Mouse (Mus musculus) MEL (cell line): ENCODE results near the gene Dap. TPM values are rescaled to one million over a fixed set of nuclear protein-coding genes. Genes with fewer than 3 reads are reported as not detected.

Experiments used
- DNase-seq: peaks from one replicate; pipeline ENCODE4 v3.0.0; 2011; ENCODE audit warnings: low read depth, low spot score
- H3K27ac ChIP-seq: 2 replicates; pipeline ENCODE4 v1.5.1; 2012; ENCODE audit warnings: low read depth, mild to moderate bottlenecking, control low read depth, low read length, moderate library complexity; ENCODE audit not compliant: control insufficient read depth
- H3K27me3 ChIP-seq, 2 experiments: fragments of 150-350 bp in 1 of 2; sonication (generic) in 1 of 2; 2 replicates each; pipeline ENCODE4 v1.6.1; 2012; ENCODE audit warnings: low read length in 2 of 2, mild to moderate bottlenecking in 2 of 2, improper control_type of control experiment in 1 of 2, moderate library complexity in 1 of 2; ENCODE audit not compliant: insufficient read depth in 2 of 2, control insufficient read depth in 1 of 2
- H3K36me3 ChIP-seq, 2 experiments: 2 replicates each; pipeline ENCODE4 v1.6.1; 2012 to 2014; ENCODE audit warnings: low read length in 2 of 2, improper control_type of control experiment in 1 of 2, inconsistent platforms in 1 of 2, mild to moderate bottlenecking in 1 of 2; ENCODE audit not compliant: insufficient read depth in 2 of 2, control insufficient read depth in 1 of 2
- H3K4me1 ChIP-seq, 2 experiments: fragments of 150-350 bp in 1 of 2; sonication (generic) in 1 of 2; 2 replicates each; pipeline ENCODE4 v1.6.1; 2012; ENCODE audit warnings: low read length in 2 of 2, improper control_type of control experiment in 1 of 2, mild to moderate bottlenecking in 1 of 2; ENCODE audit not compliant: insufficient read depth in 2 of 2, control insufficient read depth in 1 of 2
- H3K4me3 ChIP-seq, 2 experiments: fragments of 150-350 bp in 1 of 2; sonication (generic) in 1 of 2; 2 replicates each; pipeline ENCODE4 v1.5.1; 2012; ENCODE audit warnings: low read depth in 2 of 2, low read length in 2 of 2, mild to moderate bottlenecking in 2 of 2, moderate library complexity in 2 of 2, control low read depth in 1 of 2, improper control_type of control experiment in 1 of 2; ENCODE audit not compliant: control insufficient read depth in 1 of 2, insufficient read depth in 1 of 2
- H3K79me2 ChIP-seq: 2 replicates; pipeline ENCODE4 v1.6.1; 2012; ENCODE audit warnings: mild to moderate bottlenecking, low read length, moderate library complexity; ENCODE audit not compliant: control insufficient read depth, poor library complexity, insufficient read depth
- H3K9ac ChIP-seq: 2 replicates; pipeline ENCODE4 v1.6.1; 2012; ENCODE audit warnings: low read depth, mild to moderate bottlenecking, control low read depth, low read length, moderate library complexity; ENCODE audit not compliant: control insufficient read depth, poor library complexity, severe bottlenecking
- H3K9me3 ChIP-seq: fragments of 150-350 bp; sonication (generic); replicated peaks from 2 replicates; pipeline ENCODE4 v1.6.1; 2012; ENCODE audit warnings: mild to moderate bottlenecking, low read length, improper control_type of control experiment, moderate library complexity; ENCODE audit not compliant: insufficient read depth
- CHD1 ChIP-seq: IDR thresholded peaks from 2 replicates; pipeline ENCODE4 v1.6.1; 2012; ENCODE audit warnings: low read depth, mild to moderate bottlenecking, inconsistent platforms, low read length, improper control_type of control experiment
- E2F4 ChIP-seq: IDR thresholded peaks from 2 replicates; pipeline ENCODE4 v1.6.1; 2011; ENCODE audit warnings: low read depth, low read length, improper control_type of control experiment, borderline replicate concordance
- ETS1 ChIP-seq: IDR thresholded peaks from 2 replicates; pipeline ENCODE4 v1.6.1; 2012; ENCODE audit warnings: low read depth, mild to moderate bottlenecking, inconsistent platforms, low read length, improper control_type of control experiment, moderate library complexity
- GABPA ChIP-seq: IDR thresholded peaks from 2 replicates; pipeline ENCODE4 v1.6.1; 2012; ENCODE audit warnings: low read depth, mild to moderate bottlenecking, inconsistent platforms, low read length, improper control_type of control experiment, moderate library complexity
- GATA1 ChIP-seq: IDR thresholded peaks from 2 replicates; pipeline ENCODE4 v1.6.1; 2011; ENCODE audit warnings: low read depth, low read length, improper control_type of control experiment
- HCFC1 ChIP-seq: IDR thresholded peaks from 2 replicates; pipeline ENCODE4 v1.6.1; 2012; ENCODE audit warnings: low read depth, mild to moderate bottlenecking, inconsistent platforms, low read length, improper control_type of control experiment, moderate library complexity
- JUND ChIP-seq: IDR thresholded peaks from 2 replicates; pipeline ENCODE4 v1.6.1; 2011; ENCODE audit warnings: low read depth, mild to moderate bottlenecking, improper control_type of control experiment, low read length
- KAT2A ChIP-seq: conservative IDR thresholded peaks from 2 replicates; pipeline ENCODE4 v1.6.1; 2012; ENCODE audit warnings: low read depth, low read length, improper control_type of control experiment, inconsistent platforms
- MAZ ChIP-seq: IDR thresholded peaks from 2 replicates; pipeline ENCODE4 v1.6.1; 2012; ENCODE audit warnings: low read depth, mild to moderate bottlenecking, inconsistent platforms, low read length, improper control_type of control experiment
- MEF2A ChIP-seq: IDR thresholded peaks from 2 replicates; pipeline ENCODE4 v1.6.1; 2014; ENCODE audit warnings: low read depth, mild to moderate bottlenecking, inconsistent platforms, low read length, improper control_type of control experiment; ENCODE audit not compliant: poor library complexity, insufficient replicate concordance, severe bottlenecking; ENCODE audit errors: extremely low read depth
- MXI1 ChIP-seq: IDR thresholded peaks from 2 replicates; pipeline ENCODE4 v1.6.1; 2011; ENCODE audit warnings: mild to moderate bottlenecking, low read depth, low read length, improper control_type of control experiment
- MYB ChIP-seq: IDR thresholded peaks from 2 replicates; pipeline ENCODE4 v1.6.1; 2011; ENCODE audit warnings: mild to moderate bottlenecking, low read depth, low read length, improper control_type of control experiment
- MYC ChIP-seq: IDR thresholded peaks from 2 replicates; pipeline ENCODE4 v1.6.1; 2011; ENCODE audit warnings: low read depth, mild to moderate bottlenecking, low read length, improper control_type of control experiment, moderate library complexity
- NELFE ChIP-seq: IDR thresholded peaks from 2 replicates; pipeline ENCODE4 v1.6.1; 2011; ENCODE audit warnings: low read depth, low read length, improper control_type of control experiment
- POLR2A ChIP-seq, 2 experiments: IDR thresholded peaks; 2 replicates each; pipeline ENCODE4 v1.6.1; 2011 to 2012; ENCODE audit warnings: low read length in 2 of 2, mild to moderate bottlenecking in 2 of 2, control low read depth in 1 of 2, improper control_type of control experiment in 1 of 2, low read depth in 1 of 2, moderate library complexity in 1 of 2; ENCODE audit not compliant: control insufficient read depth in 1 of 2, insufficient read depth in 1 of 2, poor library complexity in 1 of 2
- POLR2AphosphoS2 ChIP-seq: IDR thresholded peaks from 2 replicates; pipeline ENCODE4 v1.6.1; 2011; ENCODE audit warnings: low read length, improper control_type of control experiment
- POLR2AphosphoS5 ChIP-seq: IDR thresholded peaks from 2 replicates; pipeline ENCODE4 v1.6.1; 2012; ENCODE audit warnings: low read depth, borderline replicate concordance, mild to moderate bottlenecking, inconsistent platforms, low read length, moderate library complexity, mixed read lengths
- RAD21 ChIP-seq: IDR thresholded peaks from 2 replicates; pipeline ENCODE4 v1.6.1; 2011; ENCODE audit warnings: mild to moderate bottlenecking, low read depth, low read length, improper control_type of control experiment
- SMC3 ChIP-seq: IDR thresholded peaks from 2 replicates; pipeline ENCODE4 v1.6.1; 2011; ENCODE audit warnings: low read depth, low read length, improper control_type of control experiment
- TAL1 ChIP-seq: IDR thresholded peaks from 2 replicates; pipeline ENCODE4 v1.6.1; 2012; ENCODE audit warnings: mild to moderate bottlenecking, inconsistent platforms, low read length, moderate library complexity, mixed read lengths
- UBTF ChIP-seq: IDR thresholded peaks from 2 replicates; pipeline ENCODE4 v1.6.1; 2012; ENCODE audit warnings: low read depth, mild to moderate bottlenecking, inconsistent platforms, low read length, improper control_type of control experiment, moderate library complexity, borderline replicate concordance; ENCODE audit not compliant: insufficient read depth
- USF2 ChIP-seq, 2 experiments: IDR thresholded peaks; 2 replicates each; pipeline ENCODE4 v1.6.1; 2011 to 2012; ENCODE audit warnings: improper control_type of control experiment in 2 of 2, low read length in 2 of 2, borderline replicate concordance in 1 of 2, inconsistent platforms in 1 of 2, low read depth in 1 of 2, mild to moderate bottlenecking in 1 of 2; ENCODE audit not compliant: insufficient read depth in 1 of 2
- ZKSCAN1 ChIP-seq: IDR thresholded peaks from 2 replicates; pipeline ENCODE4 v1.6.1; 2012; ENCODE audit warnings: low read depth, mild to moderate bottlenecking, inconsistent platforms, low read length, improper control_type of control experiment, moderate library complexity
- ZMIZ1 ChIP-seq: IDR thresholded peaks from 2 replicates; pipeline ENCODE4 v1.6.1; 2012; ENCODE audit warnings: low read depth, mild to moderate bottlenecking, inconsistent platforms, low read length, improper control_type of control experiment, moderate library complexity
- ZNF384 ChIP-seq: IDR thresholded peaks from 2 replicates; pipeline ENCODE4 v1.6.1; 2012; ENCODE audit warnings: low read depth, mild to moderate bottlenecking, inconsistent platforms, low read length, improper control_type of control experiment
- polyA plus RNA-seq, 2 experiments: library from polyadenylated mRNA; stranded (reverse) in 1 of 2; unstranded in 1 of 2; fragments of >175 nt in 1 of 2; fragments of >200 nt in 1 of 2; gene quantifications; 2 replicates each; pipeline versions ENCODE4 v1.2.1 to v1.2.4; 2012; ENCODE audit warnings: low replicate concordance in 2 of 2, low read depth in 1 of 2; ENCODE audit not compliant: insufficient read length in 2 of 2, insufficient read depth in 1 of 2, missing spikeins in 1 of 2
- total RNA-seq: library from RNA; depleted of rRNA; stranded (reverse); fragments of 300-350 nt; gene quantifications from 2 replicates; pipeline ENCODE4 v1.2.3, GENCODE M21; 2012

Dap gene
- total and polyA plus RNA-seq, 3 experiments = 17.8 to 72.6 TPM; not detected in 1

DNA sequence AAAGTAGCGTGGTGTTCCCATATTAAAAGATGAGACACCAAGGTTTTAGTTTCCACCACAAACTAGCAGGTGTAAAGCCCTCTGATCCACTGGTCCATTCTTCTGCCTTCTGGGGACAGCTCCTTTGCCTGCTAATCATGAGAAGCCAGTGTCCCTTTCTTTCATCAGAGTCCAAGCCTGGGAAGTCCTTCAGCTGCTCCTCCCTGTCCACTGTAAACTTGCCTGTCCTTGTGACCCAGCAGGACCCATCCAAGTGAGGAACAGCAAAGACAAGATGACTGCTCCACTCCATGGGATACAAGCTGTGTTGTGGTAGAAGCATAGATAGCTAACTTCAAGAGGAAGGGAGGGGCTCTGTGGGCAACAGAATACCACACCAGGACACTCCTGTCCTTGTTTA is 8.9 kb downstream of the Dap start:
- no peak overlapping the region for H3K27ac ChIP-seq
- no peak for DNase-seq
- no peak overlapping the region for H3K4me3 ChIP-seq
- no peaks in the 10 kb centered on the region for H3K27me3 ChIP-seq
- no peaks in the 10 kb centered on the region for H3K9me3 ChIP-seq
- H3K79me2 ChIP-seq = no peaks in the 10 kb centered on the region
- H3K36me3 ChIP-seq = no peaks in the 10 kb centered on the region; a peak in 1 of 4 replicates
- no peak for TF ChIP-seq ZNF384
- TF ChIP-seq MXI1 = no peak
- no peak for TF ChIP-seq GABPA
- no peak overlapping the region for H3K9ac ChIP-seq
- no peaks in the 10 kb centered on the region for H3K4me1 ChIP-seq

DNA sequence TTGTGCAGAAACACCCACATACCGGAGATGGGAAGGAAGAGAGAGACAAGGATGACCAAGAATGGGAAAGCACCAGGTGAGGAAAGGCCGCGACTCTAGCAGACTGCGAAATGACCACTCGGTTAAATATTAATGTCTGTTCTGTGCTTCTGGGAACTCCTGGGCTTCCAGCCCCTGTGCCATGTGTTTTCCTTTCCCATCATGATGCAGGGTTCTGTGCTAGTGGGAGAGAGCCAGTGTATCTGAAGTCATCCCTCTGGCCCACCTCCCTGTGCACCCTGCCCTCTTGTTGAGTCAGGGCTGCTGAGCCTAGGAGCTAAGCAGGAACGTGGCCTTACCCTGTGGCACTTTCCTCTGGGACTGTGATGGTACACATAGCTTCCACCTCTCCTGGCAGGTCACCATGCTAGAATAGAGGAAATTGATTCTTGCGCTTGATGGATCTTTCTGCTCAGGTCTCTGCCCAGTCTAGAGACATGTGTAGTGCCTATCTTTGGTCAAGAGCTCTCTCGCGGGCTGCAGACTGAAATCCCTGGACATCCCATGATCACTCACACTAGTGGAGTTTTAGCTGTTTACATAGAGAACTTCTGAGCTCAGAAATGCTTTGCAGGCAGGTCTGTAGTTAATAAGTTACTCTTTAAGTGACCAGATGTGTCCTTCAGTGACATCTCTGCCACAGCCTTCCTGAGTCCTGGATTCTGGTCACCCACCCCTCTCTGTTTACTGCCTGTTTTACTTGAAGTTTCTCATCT is 11.9 kb downstream of the Dap start:
- Histone ChIP-seq H3K4me1 (no peaks in the 10 kb centered on the region), H3K27ac (no peak overlapping the region)
- no peak for DNase-seq

DNA sequence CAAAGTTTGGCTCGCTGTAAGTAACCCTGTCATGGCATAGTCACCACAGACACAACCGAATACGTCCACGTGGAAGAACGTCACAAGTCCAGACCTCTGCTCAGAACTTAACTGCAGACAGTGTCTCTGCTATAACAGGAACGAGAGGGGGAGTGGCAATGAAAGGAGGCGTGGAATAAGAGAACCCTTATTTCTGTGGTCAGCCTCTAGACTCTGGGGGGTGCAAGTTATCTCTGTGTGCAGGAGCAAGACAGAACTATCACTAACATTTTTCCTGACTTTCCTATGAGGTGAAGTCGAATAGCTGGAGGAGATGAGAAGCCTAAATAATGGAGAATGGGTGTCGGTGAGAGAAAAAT is 12.4 kb downstream of the Dap start:
- Histone ChIP-seq H3K36me3 (no peaks in the 10 kb centered on the region; a peak in 1 of 4 replicates), H3K27me3 (no peaks in the 10 kb centered on the region), H3K27ac (no peak overlapping the region), H3K4me1 (no peaks in the 10 kb centered on the region), H3K4me3 (no peak overlapping the region), H3K9me3 (no peaks in the 10 kb centered on the region), H3K9ac (no peak overlapping the region), H3K79me2 (no peaks in the 10 kb centered on the region)
- TF ChIP-seq E2F4 (no peak), USF2 (IDR thresholded peaks at IDR 0.05; ENCODE audit: borderline replicate concordance in 1 of 2, insufficient read depth in 1 of 2, low read depth in 1 of 2, low read length in 2 of 2) (no peak), RAD21 (no peak), MAZ (no peak), POLR2AphosphoS2 (no peak), GATA1 (no peak), UBTF (no peak), NELFE (no peak), KAT2A (no peak), SMC3 (no peak), ZKSCAN1 (no peak), MYB (no peak), MYC (no peak)
- no peak for DNase-seq

More for the DNA sequence above, 11.9 kb downstream of the Dap start:
- Histone ChIP-seq H3K27me3 (no peaks in the 10 kb centered on the region), H3K9me3 (no peaks in the 10 kb centered on the region), H3K9ac (no peak overlapping the region), H3K4me3 (no peak overlapping the region), H3K79me2 (no peaks in the 10 kb centered on the region), H3K36me3 (no peaks in the 10 kb centered on the region; a peak in 2 of 4 replicates)
- no peak for TF ChIP-seq KAT2A
- TF ChIP-seq POLR2A (IDR thresholded peaks at IDR 0.05; ENCODE audit: control insufficient read depth in 1 of 2, insufficient read depth in 1 of 2, low read depth in 1 of 2, low read length in 2 of 2, poor library complexity in 1 of 2) = no peak
- no peak for TF ChIP-seq CHD1
- no peak for TF ChIP-seq ZMIZ1
- TF ChIP-seq MEF2A = no peak
- TF ChIP-seq MYC = no peak
- TF ChIP-seq MAZ = no peak
- no peak for TF ChIP-seq HCFC1
- TF ChIP-seq JUND = no peak
- no peak for TF ChIP-seq TAL1
- TF ChIP-seq ETS1 = no peak
- no peak for TF ChIP-seq POLR2AphosphoS2
- TF ChIP-seq POLR2AphosphoS5 = no peak
- no peak for TF ChIP-seq RAD21
